Mouse (Mus musculus) NIH3T3 (cell line): ENCODE measurements around the gene Map6.
"Not testable (repeated sequence)": the region's sequence is repeated elsewhere in the genome, so short reads cannot be mapped to it uniquely, and the experiment has no call there.

ENCODE experiments used
- DNase-seq: peaks from one replicate; pipeline ENCODE4 v3.0.0-alpha.2; 2012; ENCODE audit warnings: low read depth

Gene Map6

GRCm38 (mm10) chr7:99356244-99356930 lies 89.1 kb downstream of the Map6 start:
- DNase-seq, result peak; percentile 88

GRCm38 (mm10) chr7:99357201-99357600 lies 90.0 kb downstream of the Map6 start:
- DNase-seq, result no peak

GRCm38 (mm10) chr7:99358371-99358770 lies 91.1 kb downstream of the Map6 start:
- DNase-seq, result no peak

- peak; percentile 96 for DNase-seq
Measured at GRCm38 (mm10) chr7:99360021-99360802, 93.0 kb downstream of the Map6 start.

GRCm38 (mm10) chr7:99360803-99361414 lies 93.7 kb downstream of the Map6 start:
- DNase-seq, result peak; percentile 28

- no peak for DNase-seq
Measured at GRCm38 (mm10) chr7:99362137-99362536, 94.9 kb downstream of the Map6 start.

- peak; percentile 89 for DNase-seq
Measured at GRCm38 (mm10) chr7:99365069-99365468, 97.8 kb downstream of the Map6 start.

GRCm38 (mm10) chr7:99366716-99367115 lies 99.5 kb downstream of the Map6 start:
- DNase-seq, result no peak

- DNase-seq, result not testable (repeated sequence)
Measured at GRCm38 (mm10) chr7:99374325-99374724, 107.1 kb downstream of the Map6 start.

- DNase-seq, result peak; percentile 74
Measured at GRCm38 (mm10) chr7:99375455-99375854, 108.2 kb downstream of the Map6 start.

GRCm38 (mm10) chr7:99378870-99379269 lies 111.6 kb downstream of the Map6 start:
- no peak for DNase-seq

GRCm38 (mm10) chr7:99380491-99381213 lies 113.4 kb downstream of the Map6 start:
- peak; percentile 50 for DNase-seq

- DNase-seq, result peak; percentile 97
Measured at GRCm38 (mm10) chr7:99381214-99382087, 114.2 kb downstream of the Map6 start, which contains the start of gene Gdpd5. Gene Gdpd5, plus strand, starts transcription at chr7:99381414.

- no peak for DNase-seq
Measured at GRCm38 (mm10) chr7:99382088-99383000, 115.1 kb downstream of the Map6 start.

GRCm38 (mm10) chr7:99383246-99383645 lies 116.0 kb downstream of the Map6 start:
- DNase-seq, result no peak

GRCm38 (mm10) chr7:99384101-99384611 lies 116.9 kb downstream of the Map6 start:
- DNase-seq, result no peak

GRCm38 (mm10) chr7:99386030-99386429 lies 118.8 kb downstream of the Map6 start:
- no peak for DNase-seq
